Mouse (Mus musculus): ENCODE measurements around the gene Taf5.

DNA sequence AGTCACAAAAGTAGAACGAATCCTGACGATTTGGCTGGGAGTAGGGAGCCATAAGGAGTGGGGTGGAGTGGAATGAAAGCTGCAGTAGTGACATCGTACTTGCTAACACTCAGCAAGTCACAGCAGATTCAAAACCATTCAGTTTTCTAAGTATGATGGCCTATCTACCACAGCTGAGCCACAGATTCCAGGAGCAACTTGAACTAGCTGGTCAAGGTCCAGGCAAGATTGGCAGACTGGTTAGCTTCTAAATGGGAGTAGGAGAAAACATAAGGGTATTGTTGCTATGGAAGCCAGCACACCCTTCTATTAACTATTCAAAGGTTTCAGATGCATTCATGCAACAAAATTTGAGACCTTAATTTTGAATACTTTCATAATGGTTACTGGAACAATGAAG is 20.7 kb downstream of the Taf5 start:
- TF ChIP-seq GATA1 (IDR thresholded peaks at IDR 0.05; ENCODE audit: borderline replicate concordance, low read length) (no peak), FLI1 (IDR thresholded peaks at IDR 0.05; ENCODE audit: low read length) (no peak)
